Mouse (Mus musculus) frontal cortex, postnatal 10 days (tissue): ENCODE data around the gene Gse1.

Source experiments
- DNase-seq, 2 experiments: peaks; one replicate each; pipeline ENCODE4 v3.0.0; 2022; ENCODE audit warnings: low spot score in 2 of 2, mixed read lengths in 1 of 2

The Gse1 gene

DNA sequence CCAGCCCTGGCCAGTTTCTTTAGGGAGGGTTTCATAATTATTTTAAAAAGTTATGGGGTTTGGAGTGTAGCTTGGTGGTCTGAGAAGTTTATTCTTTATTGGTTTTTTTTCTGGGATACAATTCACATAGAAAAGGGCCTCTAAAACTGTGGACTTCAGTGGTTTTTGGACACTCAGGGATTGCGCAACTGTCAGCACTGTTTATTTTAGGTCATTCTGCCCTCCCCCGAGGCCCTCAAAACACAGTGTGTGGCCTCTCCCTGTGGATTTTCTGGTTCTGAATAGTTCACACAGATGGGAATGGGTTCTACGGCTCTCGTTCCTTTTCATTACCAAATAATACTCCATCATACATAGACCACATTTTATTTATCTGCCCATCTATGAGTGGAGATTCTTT, 15.0 kb downstream of the Gse1 start:
- no peak for DNase-seq

DNA sequence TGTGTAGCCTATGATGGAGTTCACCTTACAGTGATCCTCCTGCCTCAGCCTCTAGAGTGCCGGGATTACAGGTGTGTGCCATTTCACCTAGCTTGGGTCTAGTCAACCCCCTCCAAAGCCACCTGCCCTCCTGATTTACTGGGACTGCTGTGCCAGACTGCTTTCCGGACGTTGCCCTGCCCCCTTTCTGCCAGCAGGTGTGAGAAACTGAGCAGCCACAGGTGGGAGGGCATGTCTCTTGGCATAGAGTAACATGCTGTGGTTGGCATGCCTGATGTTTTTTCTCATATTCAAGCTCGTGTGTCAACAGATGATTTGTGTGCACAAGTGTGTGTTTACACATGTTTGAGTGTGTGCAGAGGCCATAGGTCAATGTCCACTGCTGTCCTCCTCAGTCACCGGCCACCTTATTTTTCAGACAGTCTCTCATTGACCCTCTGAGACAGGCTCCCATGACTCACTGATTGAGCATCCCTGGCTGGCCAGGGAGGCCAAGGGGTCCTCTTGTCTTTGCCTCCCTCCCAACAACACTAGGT, 15.7 kb downstream of the Gse1 start:
- no peak for DNase-seq

DNA sequence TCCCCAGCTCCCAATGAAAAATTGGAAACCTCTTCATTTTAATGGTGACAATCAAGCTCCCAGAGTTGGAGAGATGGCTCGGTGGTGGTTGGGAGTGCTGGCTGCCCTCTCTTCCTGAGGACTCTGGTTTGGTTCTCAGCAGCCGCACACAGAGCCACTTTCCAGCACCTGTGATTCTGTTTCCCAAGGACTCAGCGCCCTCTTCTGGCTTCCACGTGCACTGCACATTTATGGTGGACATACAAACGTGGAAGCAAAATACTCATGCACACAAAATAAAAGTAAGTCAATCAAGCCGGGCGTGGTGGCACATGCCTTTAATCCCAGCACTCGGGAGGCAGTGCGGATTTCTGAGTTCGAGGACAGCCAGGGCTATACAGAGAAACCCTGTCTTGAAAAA, 16.3 kb downstream of the Gse1 start:
- DNase-seq: no peak

DNA sequence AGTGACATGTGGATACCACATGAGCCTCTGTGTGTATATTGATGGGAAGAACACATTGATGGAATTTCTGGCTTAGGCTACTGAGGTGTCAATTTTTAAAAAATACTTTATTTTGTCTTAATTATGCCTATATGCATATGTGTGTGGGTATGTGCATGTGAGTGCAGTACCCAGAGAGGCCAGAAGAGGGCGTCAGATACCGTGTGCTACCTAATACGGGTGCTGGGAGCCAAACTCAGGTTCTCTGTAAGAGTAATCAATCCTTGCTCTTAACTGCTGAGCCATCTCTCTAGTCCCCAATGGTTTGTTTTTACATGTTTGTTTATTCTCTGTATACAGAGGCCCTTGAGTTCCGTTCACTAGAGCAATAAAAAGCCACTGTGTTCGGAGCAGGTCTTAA, 19.4 kb downstream of the Gse1 start:
- DNase-seq: no peak

DNA sequence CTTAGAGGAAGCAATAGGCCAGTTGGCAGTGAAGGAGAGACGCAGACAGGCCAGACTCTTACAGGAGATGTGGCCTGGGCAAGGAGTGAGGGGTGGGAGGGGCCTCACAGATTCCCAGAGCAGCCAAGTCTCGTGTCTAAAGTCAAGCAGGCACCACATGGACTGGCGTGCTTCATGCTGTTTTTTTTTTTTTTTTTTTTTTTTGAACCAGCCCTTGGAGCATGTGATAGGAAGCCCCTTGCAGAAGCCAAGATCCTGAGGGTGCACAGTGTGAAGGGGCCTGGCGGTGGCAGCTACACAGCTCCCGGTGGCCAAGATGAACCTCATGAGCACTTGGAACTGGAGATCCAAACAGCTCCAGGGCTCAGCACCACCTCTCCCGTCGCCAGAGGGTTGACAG, 19.8 kb downstream of the Gse1 start:
- DNase-seq: no peak

DNA sequence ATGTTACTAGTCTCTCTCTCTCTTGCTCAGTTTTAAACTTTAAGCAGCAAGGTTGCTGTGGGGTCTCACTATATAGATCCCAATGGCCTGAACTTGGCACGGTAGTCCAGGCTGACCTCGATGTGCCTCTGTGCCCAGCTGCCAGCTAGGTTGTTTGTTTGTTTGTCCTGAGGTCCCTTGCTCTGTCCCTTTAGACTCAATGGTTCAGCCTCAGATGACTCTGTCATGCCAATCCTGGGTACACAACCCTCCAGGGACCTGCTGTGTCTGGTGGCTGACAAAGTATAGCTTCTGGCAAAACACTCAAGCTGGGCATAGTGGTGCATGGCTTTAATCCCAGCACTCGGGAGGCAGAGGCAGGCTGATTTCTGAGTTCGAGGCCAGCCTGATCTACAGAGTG, 20.2 kb downstream of the Gse1 start:
- DNase-seq: no peak

DNA sequence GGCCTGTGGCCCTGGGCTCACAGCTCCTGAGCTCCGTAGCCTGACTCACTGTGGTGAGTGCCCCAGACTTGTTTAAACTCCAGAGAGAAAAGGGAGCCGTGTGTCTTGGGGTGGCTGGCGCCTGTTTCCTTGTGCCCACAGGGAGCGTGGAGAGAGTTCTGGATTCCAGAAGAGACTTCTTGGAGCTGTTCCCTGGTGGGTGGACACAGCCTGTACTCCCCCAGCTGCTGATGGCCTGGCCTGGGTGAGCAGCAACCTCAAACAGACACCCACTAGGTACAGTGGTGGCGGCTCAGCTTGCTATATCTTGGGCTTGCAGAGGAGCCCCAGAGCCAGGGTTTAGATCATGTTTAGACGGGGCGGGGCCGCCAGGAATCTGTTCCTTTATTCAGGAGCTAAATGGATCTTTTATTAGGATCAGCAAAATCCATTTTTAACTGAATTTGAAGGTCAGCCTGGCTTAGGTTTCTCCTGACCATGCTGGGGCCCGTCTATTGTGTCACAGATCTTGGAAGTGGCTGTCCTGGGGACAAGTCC, 21.6 kb downstream of the Gse1 start:
- DNase-seq: no peak

DNA sequence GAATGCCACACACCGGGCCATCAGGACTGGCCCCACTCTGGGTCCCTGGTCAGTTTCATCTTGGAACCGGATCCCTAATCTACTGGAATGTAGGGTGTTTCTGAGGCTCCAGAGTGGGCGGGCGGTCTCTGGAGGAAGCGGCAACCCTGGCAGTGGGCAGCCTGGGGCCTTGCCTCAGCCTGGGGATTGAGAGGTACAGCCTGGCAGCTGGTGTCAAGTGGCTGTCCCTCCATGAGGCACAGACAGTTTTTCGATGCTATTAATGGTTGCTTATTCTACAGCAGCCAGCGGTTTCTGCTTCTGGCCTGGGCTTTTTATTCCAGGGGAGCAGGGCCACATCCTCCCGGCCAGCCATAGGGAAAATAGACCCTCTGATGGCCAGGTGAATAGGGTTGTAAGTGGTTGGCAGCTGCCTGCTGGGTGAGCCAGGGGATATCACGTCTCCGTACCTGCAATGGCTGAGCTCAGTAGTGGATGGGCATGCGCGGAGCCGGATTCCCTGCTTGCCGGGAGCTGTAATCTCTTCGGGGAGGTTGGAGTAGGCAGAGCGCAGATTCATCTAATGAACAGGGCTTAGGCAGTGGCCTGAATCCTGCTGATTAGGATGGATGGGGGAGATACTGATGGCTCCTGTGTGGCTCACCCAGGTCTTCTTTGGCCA, 22.6 kb downstream of the Gse1 start:
- no peak for DNase-seq

DNA sequence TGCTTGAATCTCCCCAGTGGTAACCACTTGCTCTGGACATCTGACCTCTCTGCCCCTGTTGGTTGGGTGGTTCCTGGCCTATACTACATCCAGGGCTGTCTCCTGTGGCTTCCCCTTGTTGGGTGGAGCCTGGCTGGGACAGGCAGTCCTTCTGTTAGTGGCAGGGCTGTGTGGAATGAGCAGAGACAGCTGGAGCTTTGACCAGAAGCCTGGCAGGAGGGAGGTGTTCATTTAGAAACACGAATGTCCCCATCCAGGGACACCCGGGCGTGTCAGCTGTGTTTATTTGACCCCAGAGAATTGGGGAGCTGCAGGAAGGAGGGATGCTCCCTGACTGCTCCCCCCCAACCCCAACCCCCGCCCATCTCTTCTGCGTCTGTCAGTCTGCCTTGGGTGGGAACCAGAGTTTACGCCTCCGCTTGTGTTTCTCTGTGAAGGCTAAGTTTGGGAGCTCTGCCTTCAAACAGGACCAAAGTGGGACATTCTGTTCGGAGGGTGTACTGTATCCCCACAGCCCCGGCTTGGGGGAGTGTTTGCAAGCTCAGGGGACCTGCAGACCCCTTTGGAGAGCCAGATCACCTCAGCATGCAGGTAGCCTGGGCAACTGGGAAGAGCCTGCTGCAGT, 23.3 kb downstream of the Gse1 start:
- no peak for DNase-seq

DNA sequence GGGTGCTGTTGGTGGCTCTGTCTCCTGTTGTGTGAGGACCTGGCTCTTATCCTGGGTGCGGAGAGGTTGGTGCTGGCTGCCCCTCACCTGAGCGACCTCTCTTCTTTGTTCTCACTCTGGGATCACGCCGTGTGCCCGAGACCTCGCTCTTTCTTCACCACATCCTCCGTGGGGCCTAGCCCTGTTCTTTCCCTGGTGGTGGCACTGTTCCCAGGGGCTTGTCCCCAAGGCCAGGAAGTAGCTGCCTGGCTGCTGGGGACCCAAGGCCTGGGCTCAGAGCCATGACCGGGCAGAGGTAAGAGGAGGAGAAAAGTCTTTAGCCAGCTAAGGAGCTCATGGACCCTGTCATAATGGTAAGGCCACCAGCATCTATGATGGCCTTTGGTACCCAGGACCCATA, 25.4 kb downstream of the Gse1 start:
- DNase-seq: no peak

DNA sequence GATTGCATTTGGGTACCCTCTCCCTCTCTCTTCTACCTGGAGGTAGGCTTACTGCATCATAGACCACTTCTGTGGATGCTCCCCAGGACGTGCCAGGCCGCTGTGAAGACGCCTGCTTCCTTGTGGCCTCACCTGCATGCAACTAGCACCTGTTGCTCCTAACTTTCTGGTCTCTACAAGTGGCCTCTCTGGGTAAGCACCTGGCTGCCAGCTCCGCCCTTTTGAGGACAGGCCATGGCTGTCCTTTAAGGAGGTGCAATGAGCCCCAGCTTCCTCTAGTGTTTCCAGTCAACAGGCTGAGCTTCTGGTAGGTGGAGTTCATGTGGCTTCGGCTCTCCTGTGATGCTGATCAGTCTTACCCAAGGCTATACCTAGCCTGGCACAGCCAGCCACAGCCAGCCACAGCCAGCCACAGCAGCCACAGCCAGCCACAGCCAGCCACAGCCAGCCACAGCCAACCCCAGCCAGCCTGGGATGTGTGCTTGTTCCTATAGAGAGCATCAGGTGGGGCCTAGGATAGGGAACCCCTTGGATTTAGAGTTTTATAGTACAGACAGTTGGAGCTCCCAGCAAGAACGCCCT, 27.2 kb downstream of the Gse1 start:
- DNase-seq: no peak

DNA sequence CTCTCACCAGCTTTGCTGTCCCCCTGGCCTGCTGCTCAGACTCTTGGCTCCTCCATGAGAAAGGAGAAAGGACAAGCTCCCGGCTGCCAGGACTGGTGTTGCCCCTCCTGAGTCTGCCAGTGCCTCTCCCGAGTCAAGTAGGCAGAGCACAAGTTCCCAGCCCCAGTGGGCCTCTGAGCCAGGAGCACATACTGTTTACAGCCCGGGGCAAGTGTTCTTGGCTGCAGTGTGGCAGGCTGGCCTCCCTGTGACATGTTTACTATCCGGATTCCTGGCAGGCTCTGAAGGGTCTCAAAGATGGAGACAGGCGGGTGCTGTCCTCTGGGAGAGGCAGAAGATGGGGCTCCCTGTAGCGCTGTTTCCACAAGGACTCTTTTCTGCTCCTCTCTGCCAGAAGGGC, 28.7 kb downstream of the Gse1 start:
- DNase-seq: no peak

DNA sequence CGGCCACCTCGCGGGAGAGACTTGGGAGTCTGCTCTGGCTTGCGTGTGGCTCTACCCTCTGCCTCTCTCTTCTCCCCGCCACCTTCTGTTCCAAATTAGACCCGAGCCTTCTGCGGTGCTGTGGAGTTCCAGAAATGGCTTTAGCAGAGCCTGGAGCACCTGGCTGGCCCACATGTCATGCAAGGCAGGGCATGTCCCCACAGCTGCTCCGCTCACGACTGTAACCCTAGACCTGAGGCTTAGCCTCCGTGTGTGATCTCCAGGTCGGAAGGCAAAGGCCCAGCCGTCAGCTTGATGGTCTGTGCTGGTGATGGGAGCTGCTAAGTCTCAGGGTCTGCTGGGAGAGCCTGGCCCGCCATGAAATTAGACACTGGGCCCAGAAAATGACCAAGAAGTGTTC, 30.9 kb downstream of the Gse1 start:
- DNase-seq: no peak

DNA sequence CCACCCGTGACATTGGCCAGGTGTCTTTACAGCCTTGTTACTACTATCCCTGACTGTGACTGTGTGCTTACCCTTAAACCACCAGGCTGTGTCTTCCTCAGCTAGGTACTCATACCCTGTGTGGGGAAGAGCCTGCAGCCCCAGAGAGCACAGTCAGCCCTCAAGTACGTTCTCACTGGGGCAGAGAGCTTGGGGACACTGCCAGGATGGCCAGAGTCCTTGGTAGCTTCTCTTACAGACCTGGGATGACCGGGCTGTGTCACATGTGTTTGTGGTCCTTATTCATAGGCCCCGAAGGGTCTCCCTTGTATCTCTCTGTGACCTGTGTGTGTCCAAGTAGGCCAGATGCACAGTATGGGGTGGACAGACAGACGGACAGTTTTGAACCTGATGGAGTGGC, 32.4 kb downstream of the Gse1 start:
- no peak for DNase-seq

DNA sequence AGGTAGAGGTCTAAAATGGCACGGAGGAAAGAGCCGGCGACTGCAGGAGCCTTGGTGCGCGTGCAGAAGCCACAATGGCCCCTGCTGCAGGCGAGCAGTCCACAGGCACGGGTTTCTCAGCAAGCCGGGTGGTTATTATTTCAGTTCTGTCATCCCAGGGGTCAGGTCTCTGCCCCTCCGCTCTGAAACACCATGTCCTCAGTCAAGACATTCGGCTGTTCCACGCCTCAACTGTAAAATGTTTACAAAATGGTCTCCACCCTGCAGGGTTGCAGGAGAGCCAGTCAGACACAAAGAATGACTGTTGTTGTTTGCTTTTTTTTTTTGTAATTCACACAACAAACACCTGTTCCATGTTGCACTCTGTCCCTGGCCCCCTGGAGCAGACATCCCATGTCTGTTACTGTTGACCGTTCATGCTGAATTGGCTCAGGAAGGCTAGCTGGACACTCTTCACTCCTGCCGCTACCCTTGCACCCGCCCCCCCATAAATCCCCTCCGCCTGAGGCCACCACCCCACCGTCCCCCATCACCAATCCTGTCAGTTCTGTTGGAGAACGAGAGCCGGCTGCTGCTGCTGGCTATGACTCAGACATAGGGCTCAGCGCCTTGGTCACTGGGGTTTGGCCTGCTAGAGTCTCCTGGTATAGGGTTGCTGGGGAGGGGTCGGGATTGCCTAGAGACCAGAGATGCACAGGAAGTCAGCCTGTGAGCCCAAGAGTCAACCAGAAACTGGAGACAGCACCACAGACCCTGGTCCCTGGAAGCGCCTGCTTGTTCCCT, 33.3 kb downstream of the Gse1 start:
- no peak for DNase-seq

DNA sequence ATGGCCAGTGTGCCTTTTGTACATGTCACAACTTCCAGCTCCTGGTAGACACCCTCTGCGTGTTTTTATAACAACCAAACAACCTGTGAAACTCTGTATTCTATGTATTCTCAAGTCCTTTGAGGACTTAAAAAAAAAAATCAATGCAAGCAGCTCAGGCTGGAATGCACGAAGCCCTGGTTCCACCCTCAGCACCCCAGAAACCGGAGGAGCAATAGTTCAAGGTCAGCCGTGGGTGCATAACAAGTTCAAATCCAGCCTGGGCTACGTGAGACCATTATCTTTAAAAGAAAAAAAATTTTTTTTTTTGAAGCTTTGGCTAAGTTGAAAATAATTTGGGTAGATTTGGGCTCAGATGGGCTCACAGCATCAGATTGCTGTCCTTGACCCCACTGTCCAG, 35.6 kb downstream of the Gse1 start:
- no peak for DNase-seq

DNA sequence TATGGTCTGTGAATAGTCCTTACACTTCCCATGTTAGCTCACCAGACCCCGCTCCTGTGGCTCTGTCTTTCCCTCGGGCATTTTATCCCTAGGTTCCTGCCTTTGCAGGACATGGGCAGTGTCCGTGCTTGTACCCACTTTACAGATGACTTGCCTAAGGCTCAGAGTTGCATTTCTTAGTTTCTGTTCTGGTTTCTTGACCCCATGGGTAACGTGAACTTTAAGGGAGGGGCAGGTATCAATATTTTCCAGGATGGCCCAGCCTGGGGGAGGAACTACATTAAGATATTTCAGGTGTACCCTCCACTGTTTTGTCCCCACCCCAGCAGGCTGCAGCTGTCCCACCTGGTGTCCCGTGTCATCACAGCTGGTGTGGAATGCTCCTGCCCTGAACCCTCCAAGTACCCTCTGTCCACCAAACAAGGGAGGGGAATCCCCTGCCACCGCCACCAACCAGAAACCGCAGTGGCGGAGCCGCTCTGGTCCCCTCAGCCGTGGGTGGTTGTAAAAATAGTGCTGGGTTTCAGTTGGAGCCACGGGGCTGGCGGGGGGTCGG, 36.2 kb downstream of the Gse1 start:
- DNase-seq: no peak

DNA sequence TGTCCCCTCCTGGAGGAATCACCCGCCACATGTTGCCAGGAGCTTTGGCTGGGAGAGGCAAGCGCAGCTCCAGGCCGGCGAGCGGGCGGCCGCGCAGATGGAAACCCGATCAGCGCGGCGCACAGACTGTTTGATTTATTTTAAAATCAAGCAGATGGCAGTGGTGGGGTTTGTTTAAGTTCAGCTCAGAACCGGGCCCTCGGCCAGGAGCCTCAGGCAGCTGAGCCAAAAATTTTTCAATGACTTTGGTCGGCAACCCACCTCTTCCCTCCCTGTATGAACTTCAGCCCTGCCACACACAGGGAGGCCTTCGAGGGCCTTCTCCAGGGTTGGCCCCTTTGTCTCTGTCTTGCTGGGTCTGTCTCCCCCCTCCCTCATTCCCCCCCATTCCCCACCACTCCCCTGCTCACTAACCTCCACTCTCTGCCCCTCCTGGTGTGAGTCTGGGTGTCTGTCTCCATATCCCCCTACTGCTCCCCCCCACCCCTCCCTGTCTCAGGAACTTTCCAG, 36.7 kb downstream of the Gse1 start:
- DNase-seq: peak; percentile 75 to 78

DNA sequence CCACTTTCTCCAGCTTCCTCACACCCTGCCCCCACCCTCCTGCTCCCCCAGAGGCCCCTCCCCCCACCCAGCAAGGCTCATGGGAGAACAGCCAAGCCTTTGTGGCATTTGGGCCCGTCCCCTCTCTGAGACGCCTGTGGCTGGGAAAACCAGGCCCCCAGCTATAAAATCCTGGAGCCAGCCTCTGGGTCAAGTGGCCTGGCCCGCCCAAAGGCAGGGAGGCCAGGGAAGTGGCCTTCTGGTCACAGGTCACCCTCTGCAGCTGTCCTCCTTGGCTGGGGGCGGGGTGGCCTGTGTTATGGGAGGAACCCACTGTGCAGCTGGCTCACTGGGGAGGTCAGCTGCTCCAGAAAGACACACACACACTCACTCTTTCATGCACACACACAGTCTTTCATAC, 37.2 kb downstream of the Gse1 start:
- DNase-seq: no peak

DNA sequence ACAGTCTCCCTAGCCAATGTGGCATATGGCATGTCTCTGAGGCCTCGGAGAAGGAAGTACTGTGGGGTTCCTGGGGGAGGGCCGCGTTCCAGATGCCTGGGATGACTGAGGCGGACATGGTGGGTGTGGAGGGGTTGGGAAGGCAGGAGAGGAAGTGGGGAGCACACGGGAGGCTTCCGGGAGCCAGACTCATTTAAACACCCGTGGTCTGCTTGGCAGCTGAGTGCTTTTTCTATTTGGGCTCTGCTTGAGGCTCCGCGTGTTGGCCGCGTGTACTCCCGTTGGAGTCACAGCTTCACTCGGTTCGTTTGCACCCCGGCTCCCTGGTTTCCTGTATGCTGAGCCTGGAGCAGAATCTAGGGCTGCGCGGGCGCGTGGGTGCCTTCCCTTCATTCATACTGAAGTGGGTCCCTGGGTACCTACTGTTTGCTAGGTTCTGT, 40.3 kb downstream of the Gse1 start:
- no peak for DNase-seq

DNA sequence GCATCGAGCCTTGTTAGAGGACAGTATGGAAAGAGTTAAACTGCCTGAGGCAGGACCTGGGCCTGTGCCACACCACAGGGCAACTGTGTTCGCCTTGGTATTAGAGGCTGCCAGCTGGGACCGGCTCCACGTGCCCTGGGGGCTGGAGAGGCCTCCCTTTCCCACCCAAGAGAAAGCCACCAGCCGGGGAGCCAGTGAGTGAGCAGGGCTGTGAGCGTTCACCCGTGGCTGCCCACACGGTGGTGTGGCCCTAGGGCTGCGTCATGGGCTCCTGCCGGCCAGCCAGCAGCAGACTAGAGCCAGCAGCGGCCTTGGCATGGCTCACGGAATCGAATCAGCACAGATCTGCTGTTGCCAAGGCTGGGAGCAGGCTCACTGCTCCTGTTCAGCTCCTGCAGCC, 42.2 kb downstream of the Gse1 start:
- DNase-seq: peak in 1 of 2 experiments; percentile 59

DNA sequence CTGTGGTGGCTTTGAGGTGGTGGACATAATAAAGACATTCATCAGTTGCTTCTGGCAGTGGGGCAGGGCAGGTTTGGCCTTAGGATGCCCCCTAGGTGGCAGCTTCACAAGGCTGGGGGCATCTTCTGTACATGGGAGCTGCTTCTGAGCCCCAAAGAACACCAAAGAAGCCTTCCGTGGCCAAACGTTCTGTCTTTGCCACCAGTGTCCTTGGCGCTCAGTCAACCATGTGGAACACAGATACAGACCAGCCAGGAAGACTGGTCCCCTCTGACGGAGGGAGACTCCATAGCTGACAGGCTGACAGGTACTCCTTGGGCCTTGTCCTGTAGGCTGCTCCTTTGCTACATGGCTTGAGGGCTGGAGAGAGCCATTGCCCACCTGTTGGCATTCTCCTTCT, 45.2 kb downstream of the Gse1 start:
- no peak for DNase-seq
